Mouse (Mus musculus) lung, embryonic 15.5 days (tissue): ENCODE results near the gene Rpl31. TPM values are rescaled to one million over a fixed set of nuclear protein-coding genes. Genes with fewer than 3 reads are reported as not detected.
A peak's percentile ranks its signal among the peaks of the same experiment; 100 is the strongest.

ENCODE experiments used
- ATAC-seq: fragments of 200-750 bp; cut with Nextera tagmentation; 2 replicates; pipeline ENCODE4 v1.8.0; 2017; ENCODE audit warnings: moderate number of reproducible peaks, borderline replicate concordance; ENCODE audit not compliant: low FRiP score, low TSS enrichment; ENCODE audit errors: extremely low read depth
- H3K27ac ChIP-seq: fragments of 300-500 bp; sonication (generic); 2 replicates; pipeline ENCODE4 v1.5.1; 2015; ENCODE audit warnings: moderate library complexity, mild to moderate bottlenecking, inconsistent platforms
- H3K27me3 ChIP-seq: fragments of 300-500 bp; sonication (generic); 2 replicates; pipeline ENCODE4 v1.6.1; 2015; ENCODE audit warnings: inconsistent platforms
- H3K36me3 ChIP-seq: fragments of 300-500 bp; sonication (generic); 2 replicates; pipeline ENCODE4 v1.6.1; 2015; ENCODE audit warnings: inconsistent platforms
- H3K4me1 ChIP-seq: fragments of 300-500 bp; sonication (generic); 2 replicates; pipeline ENCODE4 v1.6.1; 2015; ENCODE audit warnings: inconsistent platforms
- H3K4me2 ChIP-seq: fragments of 300-500 bp; sonication (generic); 2 replicates; pipeline ENCODE4 v1.6.1; 2015; ENCODE audit warnings: inconsistent platforms, mild to moderate bottlenecking, moderate library complexity
- H3K4me3 ChIP-seq: fragments of 300-500 bp; sonication (generic); 2 replicates; pipeline ENCODE4 v1.5.1; 2015; ENCODE audit warnings: mild to moderate bottlenecking, inconsistent platforms
- H3K9ac ChIP-seq: fragments of 300-500 bp; sonication (generic); 2 replicates; pipeline ENCODE4 v1.6.1; 2015; ENCODE audit warnings: inconsistent platforms
- H3K9me3 ChIP-seq: fragments of 300-500 bp; sonication (generic); 2 replicates; pipeline ENCODE4 v1.6.1; 2016; ENCODE audit warnings: inconsistent platforms
- WGBS: fragments of 180-500 bp; shearing (Covaris S2); methylation state at CpG from one replicate; pipeline ENCODE4 v1.1.7; 2015; 5-methylcytosine and 5-hydroxymethylcytosine counted together
- polyA plus RNA-seq: library from polyadenylated mRNA; unstranded; fragments of >200 nt; fragmentation: Nextera tagmentation; extraction: Ambion mirVana; gene quantifications from 2 replicates; pipeline ENCODE4 v1.2.1, GENCODE M21; 2015

Gene Rpl31
- polyA plus RNA-seq, 1 experiment from 2014 or later: 454 TPM

DNA sequence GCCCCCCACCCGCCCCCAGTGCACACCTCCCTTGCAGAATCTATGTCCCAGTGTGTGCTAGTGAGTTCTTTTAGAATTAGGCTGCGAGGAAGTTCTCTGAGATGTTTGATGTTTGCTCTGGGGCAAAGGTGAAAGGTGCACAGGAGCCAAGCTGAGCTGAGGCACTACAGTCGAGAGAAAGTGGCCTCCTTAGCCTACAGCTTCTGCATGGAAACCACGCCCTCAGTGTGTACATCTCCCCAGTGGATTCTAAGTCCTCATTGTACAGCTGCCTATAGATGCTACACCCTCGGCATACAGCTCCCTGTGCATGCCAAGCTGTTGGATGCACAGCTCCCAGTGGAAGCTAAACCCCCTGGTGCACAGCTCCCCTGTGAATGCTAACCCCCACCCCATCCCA is 28.2 kb upstream of the Rpl31 start:
- Histone ChIP-seq H3K27me3 (0 out of 2 replicates have a peak, but pooled peaks cover 5% of the 10 kb centered on the region), H3K4me2 (no peak overlapping the region)
- 25% methylated on average over 5 of the region's 5 CpGs for WGBS

DNA sequence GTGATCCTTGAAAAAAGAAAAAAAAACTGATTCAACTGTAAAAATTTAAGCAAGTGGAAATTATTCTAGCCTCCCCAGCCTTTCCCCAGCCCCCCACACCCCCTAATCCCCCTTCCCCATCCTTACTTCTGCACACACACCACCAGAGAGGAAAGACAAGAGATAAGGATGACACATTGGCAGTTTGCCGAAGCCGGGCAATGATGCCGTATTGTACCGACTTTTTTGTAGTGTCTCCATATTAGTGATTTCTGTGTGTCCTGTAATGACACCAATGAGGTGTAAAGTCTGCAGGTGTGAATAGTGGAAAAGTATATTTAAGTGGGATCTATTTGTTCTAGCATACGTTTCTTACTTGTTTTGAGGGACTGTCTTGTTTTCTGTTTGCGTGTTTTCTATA is 27.5 kb upstream of the Rpl31 start:
- H3K9ac ChIP-seq: no peak overlapping the region
- H3K27me3 ChIP-seq: 0 out of 2 replicates have a peak, but pooled peaks cover 5% of the 10 kb centered on the region
- H3K4me3 ChIP-seq: no peak overlapping the region
- no peaks in the 10 kb centered on the region for H3K36me3 ChIP-seq
- H3K4me2 ChIP-seq: no peak overlapping the region
- no peak for ATAC-seq
- no peaks in the 10 kb centered on the region for H3K9me3 ChIP-seq
- H3K27ac ChIP-seq: no peak overlapping the region
- 0 out of 2 replicates have a peak, but pooled peaks cover 7% of the 10 kb centered on the region for H3K4me1 ChIP-seq
- 39% methylated on average over 6 of the region's 6 CpGs for WGBS

More for the DNA sequence above, 28.2 kb upstream of the Rpl31 start:
- H3K36me3 ChIP-seq: no peaks in the 10 kb centered on the region
- no peaks in the 10 kb centered on the region for H3K9me3 ChIP-seq
- H3K27ac ChIP-seq: no peak overlapping the region
- H3K4me1 ChIP-seq: 0 out of 2 replicates have a peak, but pooled peaks cover 7% of the 10 kb centered on the region
- H3K9ac ChIP-seq: no peak overlapping the region
- H3K4me3 ChIP-seq: no peak overlapping the region
- no peak for ATAC-seq

DNA sequence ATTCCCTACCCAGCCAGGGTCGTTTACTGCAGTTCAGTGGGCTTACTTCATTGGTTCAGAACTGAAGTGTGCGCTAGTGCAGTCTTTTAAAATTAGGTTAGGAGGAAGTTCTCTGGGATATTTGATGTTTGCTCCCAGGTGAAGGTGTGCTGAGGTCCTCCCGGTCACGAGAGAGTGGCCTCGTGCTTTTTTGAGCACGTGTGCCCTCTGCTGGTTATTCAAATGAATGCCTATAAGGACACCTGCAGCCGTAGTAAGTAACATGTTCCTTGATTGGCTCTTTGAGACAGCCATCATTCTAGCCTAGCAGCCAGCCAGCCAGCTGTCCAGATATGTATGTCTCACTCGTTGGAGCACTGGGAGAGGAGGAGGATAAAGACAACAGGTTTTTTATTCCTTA is 27.0 kb upstream of the Rpl31 start:
- 13% methylated on average over 8 of the region's 8 CpGs for WGBS
- H3K4me1 ChIP-seq: 0 out of 2 replicates have a peak, but pooled peaks cover 7% of the 10 kb centered on the region
- no peak overlapping the region for H3K9ac ChIP-seq
- H3K27me3 ChIP-seq: 0 out of 2 replicates have a peak, but pooled peaks cover 5% of the 10 kb centered on the region
- H3K4me3 ChIP-seq: no peak overlapping the region
- H3K9me3 ChIP-seq: no peaks in the 10 kb centered on the region
- no peaks in the 10 kb centered on the region for H3K36me3 ChIP-seq
- no peak overlapping the region for H3K4me2 ChIP-seq
- no peak overlapping the region for H3K27ac ChIP-seq
- ATAC-seq: no peak

DNA sequence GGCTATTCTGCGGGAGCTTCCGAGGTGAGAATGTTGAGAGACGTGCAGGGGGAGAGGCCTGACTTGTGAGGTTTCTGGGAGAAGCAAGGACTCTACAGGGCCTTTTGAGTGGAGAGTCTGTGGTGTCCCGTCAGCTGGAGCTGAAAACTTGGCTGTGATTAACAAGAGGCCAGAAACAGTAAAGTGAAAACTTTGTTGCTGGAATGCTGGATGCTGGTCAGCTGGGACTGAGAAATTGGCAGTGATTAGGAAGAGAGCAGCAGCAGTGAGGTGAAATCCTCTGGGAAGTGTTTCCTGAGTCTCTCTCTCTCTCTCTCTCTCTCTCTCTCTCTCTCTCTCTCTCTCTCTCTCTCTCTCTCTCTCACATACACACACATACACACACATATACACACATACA is 25.8 kb upstream of the Rpl31 start:
- ATAC-seq: no peak
- WGBS: 62% methylated on average over 4 of the region's 4 CpGs
- H3K27me3 ChIP-seq: 0 out of 2 replicates have a peak, but pooled peaks cover 5% of the 10 kb centered on the region

DNA sequence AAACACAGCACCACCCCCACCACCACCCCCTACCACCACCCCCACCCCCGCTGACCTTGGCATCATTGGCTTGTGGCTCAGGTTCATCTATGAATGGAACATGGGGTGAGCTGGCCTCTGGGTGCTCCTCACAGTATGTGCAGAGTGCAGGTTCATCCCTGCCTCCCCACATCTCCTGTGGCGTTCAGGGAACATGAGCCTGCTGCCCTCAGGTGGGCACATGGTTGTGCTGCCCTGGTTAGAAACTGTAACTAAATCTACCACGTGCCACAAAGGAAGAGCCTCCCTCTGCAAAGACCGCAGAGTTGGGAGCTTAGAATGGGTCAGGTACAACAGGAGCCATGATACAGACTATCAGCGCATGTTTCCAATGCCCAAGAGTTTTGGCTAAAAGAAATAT is 24.4 kb upstream of the Rpl31 start:
- 73% methylated on average over 5 of the region's 5 CpGs for WGBS

More for the DNA sequence above, 25.8 kb upstream of the Rpl31 start:
- no peak overlapping the region for H3K4me3 ChIP-seq
- H3K27ac ChIP-seq: no peak overlapping the region
- no peak overlapping the region for H3K4me2 ChIP-seq
- H3K9ac ChIP-seq: no peak overlapping the region
- no peaks in the 10 kb centered on the region for H3K36me3 ChIP-seq
- H3K9me3 ChIP-seq: no peaks in the 10 kb centered on the region
- H3K4me1 ChIP-seq: 0 out of 2 replicates have a peak, but pooled peaks cover 7% of the 10 kb centered on the region

DNA sequence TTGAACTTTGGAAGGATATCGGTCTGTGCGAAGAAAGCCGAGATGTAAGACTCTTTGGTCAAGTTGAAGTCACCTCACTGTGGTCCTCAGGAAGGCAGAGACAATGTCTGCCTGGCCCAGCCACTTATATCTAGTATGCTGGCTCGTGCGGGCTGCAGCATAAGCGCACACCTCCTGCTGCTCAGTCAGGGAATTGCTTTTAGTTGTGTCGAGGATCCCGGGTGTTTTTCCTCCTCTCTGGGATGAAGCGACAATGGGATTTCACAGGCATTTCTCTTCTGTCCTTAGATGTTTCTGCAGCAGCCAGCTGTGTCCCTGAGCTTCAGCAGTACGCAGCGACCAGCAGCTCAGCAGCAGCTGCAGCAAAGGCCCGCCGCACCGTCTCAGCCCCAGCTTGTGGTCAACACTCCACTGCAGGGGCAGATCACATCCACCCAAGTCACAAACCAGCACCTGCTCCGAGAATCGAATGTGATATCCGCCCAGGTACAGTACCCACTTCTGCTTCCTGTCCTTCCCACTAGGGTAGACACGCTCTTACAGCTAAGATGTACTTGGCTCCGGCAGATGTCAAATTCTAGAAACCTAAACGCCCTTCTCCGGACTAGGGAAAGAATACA is 22.6 kb upstream of the Rpl31 start:
- Histone ChIP-seq H3K9ac (no peak overlapping the region), H3K27ac (no peak overlapping the region), H3K4me1 (0 out of 2 replicates have a peak, but pooled peaks cover 2% of the 10 kb centered on the region), H3K27me3 (no peaks in the 10 kb centered on the region), H3K9me3 (no peaks in the 10 kb centered on the region), H3K36me3 (no peaks in the 10 kb centered on the region), H3K4me3 (no peak overlapping the region), H3K4me2 (no peak overlapping the region)
- no peak for ATAC-seq
- 56% methylated on average over 21 of the region's 21 CpGs for WGBS

More for the DNA sequence above, 24.4 kb upstream of the Rpl31 start:
- H3K4me3 ChIP-seq: no peak overlapping the region
- no peak overlapping the region for H3K9ac ChIP-seq
- ATAC-seq: no peak
- H3K9me3 ChIP-seq: no peaks in the 10 kb centered on the region
- H3K27ac ChIP-seq: no peak overlapping the region
- H3K27me3 ChIP-seq: 0 out of 2 replicates have a peak, but pooled peaks cover 5% of the 10 kb centered on the region
- no peak overlapping the region for H3K4me2 ChIP-seq
- 0 out of 2 replicates have a peak, but pooled peaks cover 7% of the 10 kb centered on the region for H3K4me1 ChIP-seq
- H3K36me3 ChIP-seq: no peaks in the 10 kb centered on the region

DNA sequence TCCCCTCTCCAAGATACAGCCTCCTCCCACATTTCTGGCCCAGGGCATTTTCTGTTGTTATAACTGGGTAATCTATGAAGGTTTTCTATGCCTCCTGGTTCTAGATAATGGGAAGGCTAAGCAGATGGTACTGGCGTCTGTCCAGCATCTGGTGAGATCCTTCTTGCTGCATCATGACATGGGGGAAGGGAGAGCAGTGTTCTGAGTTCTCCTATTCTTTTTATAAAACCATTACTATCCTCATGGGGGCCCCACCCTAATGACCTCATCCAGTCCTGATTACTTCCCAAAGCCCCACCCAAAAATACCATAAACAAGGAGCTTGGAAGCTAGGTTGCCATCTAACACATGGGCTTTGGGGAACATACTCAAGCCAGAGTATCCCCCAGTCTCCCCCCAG is 18.6 kb upstream of the Rpl31 start:
- Histone ChIP-seq H3K36me3 (no peaks in the 10 kb centered on the region), H3K27ac (no peak overlapping the region), H3K4me1 (no peaks in the 10 kb centered on the region), H3K4me2 (no peak overlapping the region), H3K4me3 (no peak overlapping the region), H3K9ac (no peak overlapping the region), H3K27me3 (no peaks in the 10 kb centered on the region), H3K9me3 (no peaks in the 10 kb centered on the region)
- ATAC-seq: no peak
- 69% methylated on average over 1 of the region's 1 CpGs for WGBS

DNA sequence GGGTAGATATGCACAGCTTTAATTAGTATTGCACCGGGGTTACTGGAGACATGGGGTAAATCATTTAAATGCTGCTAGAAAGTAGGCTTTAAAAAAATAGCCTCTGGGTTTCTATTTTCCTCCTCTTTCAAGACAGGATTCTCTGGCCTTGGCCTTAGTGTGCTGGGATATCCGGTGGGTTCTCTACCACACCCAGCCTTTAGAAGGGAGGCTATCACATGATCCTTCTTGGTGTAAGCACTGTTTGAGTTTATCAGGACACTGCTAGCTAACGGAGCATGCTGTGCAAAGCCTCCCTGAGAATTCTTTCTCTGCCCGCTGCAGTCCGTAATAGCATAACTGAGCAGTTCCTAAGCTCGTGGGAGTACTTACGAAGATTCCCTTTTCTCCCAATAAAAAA is 18.2 kb upstream of the Rpl31 start:
- no peaks in the 10 kb centered on the region for H3K36me3 ChIP-seq
- H3K4me1 ChIP-seq: no peaks in the 10 kb centered on the region
- no peak overlapping the region for H3K4me2 ChIP-seq
- no peak overlapping the region for H3K27ac ChIP-seq
- H3K4me3 ChIP-seq: no peak overlapping the region
- WGBS: 76% methylated on average over 7 of the region's 7 CpGs
- ATAC-seq: no peak
- no peak overlapping the region for H3K9ac ChIP-seq
- H3K27me3 ChIP-seq: no peaks in the 10 kb centered on the region
- no peaks in the 10 kb centered on the region for H3K9me3 ChIP-seq

DNA sequence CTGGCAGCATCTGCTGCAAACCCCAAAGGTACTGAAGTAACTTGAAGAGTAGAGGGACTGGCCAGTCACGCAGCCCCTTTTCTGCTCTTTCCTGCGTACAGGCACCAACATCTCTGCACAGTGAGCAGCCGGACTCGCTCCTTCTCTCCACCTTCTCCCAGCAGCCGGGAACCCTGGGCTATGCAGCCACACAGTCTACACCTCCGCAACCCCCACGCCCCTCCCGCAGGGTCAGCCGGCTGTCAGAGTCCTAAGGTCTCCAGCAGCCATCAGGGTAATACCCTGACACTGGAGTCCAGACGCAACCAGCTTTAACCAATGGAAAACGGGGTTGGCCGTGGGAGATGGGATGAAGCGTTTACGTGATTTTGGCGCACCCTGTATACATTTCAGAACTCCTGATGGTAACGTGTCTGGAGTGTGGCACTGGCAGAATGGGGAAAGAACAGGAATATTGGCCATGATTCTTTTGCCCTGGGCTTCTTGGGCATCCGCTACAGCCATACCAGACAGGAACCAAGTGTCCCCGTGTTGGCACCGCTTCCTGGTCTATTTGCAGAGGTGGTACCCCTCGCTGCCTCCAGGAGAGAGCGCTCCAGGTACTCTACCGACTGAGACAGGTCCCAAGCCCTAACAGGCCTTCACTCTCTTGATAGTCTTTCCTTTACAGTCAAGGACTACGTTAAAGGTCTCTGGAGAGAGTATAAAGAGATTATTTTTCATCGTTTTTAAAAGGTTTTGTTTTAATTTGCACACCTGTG is 5.7 kb upstream of the Rpl31 start:
- Histone ChIP-seq H3K27ac (no peak overlapping the region), H3K9ac (no peak overlapping the region), H3K4me2 (peak overlapping the region; percentile 35), H3K27me3 (0 out of 2 replicates have a peak, but pooled peaks cover 4% of the 10 kb centered on the region), H3K4me1 (peaks cover 6% of the 10 kb centered on the region), H3K9me3 (no peaks in the 10 kb centered on the region), H3K4me3 (no peak overlapping the region), H3K36me3 (no peaks in the 10 kb centered on the region)
- 22% methylated on average over 24 of the region's 24 CpGs for WGBS
- 0 out of 2 replicates have a peak, but pooled peaks have one; percentile 23 for ATAC-seq

DNA sequence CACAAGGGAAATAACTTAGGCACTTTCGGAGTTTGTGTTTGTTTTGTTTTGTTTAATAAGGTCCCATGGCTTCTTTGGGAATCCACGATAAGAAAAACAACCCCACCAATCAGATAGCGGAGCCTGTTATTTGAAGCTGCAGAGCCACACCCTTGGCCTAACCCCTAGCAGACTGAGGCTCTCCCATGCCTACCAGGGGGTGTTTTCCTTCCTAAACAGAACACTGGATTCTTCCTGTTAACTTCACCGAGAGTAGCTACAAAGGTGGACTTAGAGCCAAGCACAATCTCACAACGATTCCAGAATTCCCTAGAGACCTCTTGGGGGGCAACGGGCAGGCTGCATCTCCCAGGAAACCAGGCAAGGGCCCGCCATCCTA is 5.1 kb upstream of the Rpl31 start:
- H3K4me2 ChIP-seq: no peak overlapping the region
- 41% methylated on average over 7 of the region's 7 CpGs for WGBS
- no peak for ATAC-seq

DNA sequence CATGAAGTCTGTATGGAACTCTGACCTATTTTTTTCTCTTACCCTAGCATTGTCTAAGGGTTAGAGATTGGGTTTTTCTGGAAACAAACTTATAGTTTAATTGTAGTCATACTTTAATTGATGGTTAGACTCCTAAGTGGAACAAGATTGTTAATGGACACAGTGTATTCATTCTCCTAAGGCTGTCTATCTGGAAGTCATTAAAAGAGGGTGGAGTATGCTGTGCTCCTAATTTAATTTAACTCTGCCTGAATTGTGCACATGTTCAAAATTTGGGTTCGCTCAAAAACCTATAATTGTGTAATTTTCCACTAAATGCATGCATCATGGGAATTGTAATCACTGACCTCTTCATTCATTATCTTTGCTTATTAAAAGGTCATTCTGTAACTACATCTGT is 2.1 kb upstream of the Rpl31 start:
- 78% methylated on average over 1 of the region's 1 CpGs for WGBS
- no peak overlapping the region for H3K4me3 ChIP-seq
- H3K4me1 ChIP-seq: peaks cover 17% of the 10 kb centered on the region
- peaks cover 15% of the 10 kb centered on the region for H3K36me3 ChIP-seq
- H3K27ac ChIP-seq: no peak overlapping the region
- no peak overlapping the region for H3K9ac ChIP-seq
- H3K4me2 ChIP-seq: no peak overlapping the region
- no peaks in the 10 kb centered on the region for H3K9me3 ChIP-seq
- ATAC-seq: no peak
- H3K27me3 ChIP-seq: 0 out of 2 replicates have a peak, but pooled peaks cover 4% of the 10 kb centered on the region

More for the DNA sequence above, 5.1 kb upstream of the Rpl31 start:
- Histone ChIP-seq H3K27ac (no peak overlapping the region), H3K9ac (no peak overlapping the region), H3K36me3 (no peaks in the 10 kb centered on the region), H3K4me1 (peaks cover 9% of the 10 kb centered on the region), H3K9me3 (no peaks in the 10 kb centered on the region), H3K27me3 (0 out of 2 replicates have a peak, but pooled peaks cover 4% of the 10 kb centered on the region), H3K4me3 (no peak overlapping the region)

DNA sequence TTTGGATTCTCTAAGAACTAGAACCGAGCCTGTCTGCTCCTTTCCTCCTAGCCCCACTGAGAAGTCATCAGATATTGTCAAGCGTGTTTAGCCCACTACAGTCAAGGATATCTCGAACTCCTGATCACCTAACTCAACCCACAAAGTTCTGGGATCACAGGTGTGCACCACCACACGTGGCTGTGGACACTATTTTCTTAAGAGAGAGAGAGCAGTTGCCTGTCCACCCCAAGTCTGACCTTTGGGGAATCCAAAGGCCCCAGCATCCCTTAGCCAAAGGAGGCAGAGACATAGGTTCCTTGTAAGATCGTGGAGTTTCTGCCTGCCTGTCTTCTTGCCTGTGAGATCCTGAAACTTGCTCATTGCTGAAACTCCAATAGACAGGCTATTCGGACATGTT is 597 bp upstream of the Rpl31 start:
- 25% methylated on average over 6 of the region's 6 CpGs for WGBS
- Histone ChIP-seq H3K9me3 (no peaks in the 10 kb centered on the region), H3K4me1 (peaks cover 13% of the 10 kb centered on the region), H3K9ac (peak overlapping the region; percentile 53), H3K36me3 (peaks cover 30% of the 10 kb centered on the region), H3K27ac (no peak overlapping the region), H3K4me3 (peak overlapping the region; percentile 83), H3K4me2 (peak overlapping the region; percentile 68), H3K27me3 (0 out of 2 replicates have a peak, but pooled peaks cover 4% of the 10 kb centered on the region)
- ATAC-seq: no peak
